In the genomic region with DNA sequence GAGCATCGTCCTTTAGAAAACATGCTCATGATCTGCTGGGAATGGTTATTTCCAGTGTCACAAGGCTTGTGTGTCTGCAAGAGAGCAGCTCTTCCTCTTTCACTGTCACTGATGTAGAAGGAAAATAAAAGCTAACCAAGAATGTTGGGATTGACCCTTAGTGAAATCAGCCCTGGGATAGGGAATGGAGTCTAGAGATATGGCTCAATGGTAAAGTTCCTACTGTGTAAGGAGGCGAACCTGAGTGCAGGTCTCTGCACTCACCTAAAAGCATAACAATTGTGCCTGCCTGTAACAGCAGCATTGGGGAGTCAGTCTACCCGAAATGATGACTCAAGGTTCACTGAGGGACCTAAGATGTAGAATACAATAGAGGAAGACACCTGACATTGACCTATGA, we compare ENCODE assay signal across 21 mouse cellular contexts.
DNase-seq lines count a peak whose midpoint lies in the region; ATAC-seq and TF ChIP-seq lines count a peak whose summit lies in the region.
"Had no signal": no experiment of that assay in that cellular context is flagged by ENCODE, and none has a peak within 500 bp of the region (broad histone marks: within the 10 kb centered on the region; RNA-seq: fewer than 3 reads in every experiment).

No protein-coding gene starts in this region.

- peak overlapping the region; percentile 1; the same call in 1 of the 2 replicates for H3K4me2 ChIP-seq in CH12.LX (ENCODE audit: insufficient read depth, low read depth, poor library complexity, severe bottlenecking)
- H3K4me2 ChIP-seq in hindbrain, postnatal 0 days (ENCODE audit: low read depth, low read length), result no peak overlapping the region
- H3K4me2 ChIP-seq: embryonic facial prominence, embryonic 12.5 days; forebrain, embryonic 13.5 days; forebrain, embryonic 15.5 days had no signal

- no peaks in the 10 kb centered on the region for H3K36me3 ChIP-seq in spleen, adult 2 months (ENCODE audit: control insufficient read depth, insufficient read depth, low read length)
- no peaks in the 10 kb centered on the region for H3K36me3 ChIP-seq in CH12.LX (replicated peaks in 1 of 2; ENCODE audit: control insufficient read depth in 1 of 2, insufficient read depth in 1 of 2, low read length in 1 of 2)
- no peaks in the 10 kb centered on the region for H3K36me3 ChIP-seq in hindbrain, postnatal 0 days (ENCODE audit: insufficient read depth, low read length)
- no peaks in the 10 kb centered on the region for H3K36me3 ChIP-seq in midbrain, embryonic 10.5 days
- H3K36me3 ChIP-seq: embryonic facial prominence, embryonic 10.5 days; embryonic facial prominence, embryonic 12.5 days; forebrain, embryonic 15.5 days had no signal

- in situ Hi-C loops in CH12.LX (cut with MboI; ENCODE audit: low pct_ligation_motif_present, low pct_unique_long_range_greater_than_20kb, low sequenced_read_pairs), result no loop called here

- no peaks in the 10 kb centered on the region for H3K27me3 ChIP-seq in spleen, adult 2 months (ENCODE audit: control insufficient read depth, insufficient read depth, low read length)
- peaks cover 21% of the 10 kb centered on the region for H3K27me3 ChIP-seq in CH12.LX (replicated peaks)
- no peaks in the 10 kb centered on the region for H3K27me3 ChIP-seq in hindbrain, postnatal 0 days (ENCODE audit: insufficient read depth, low read length)
- no peaks in the 10 kb centered on the region for H3K27me3 ChIP-seq in midbrain, embryonic 10.5 days (ENCODE audit: low read depth, poor library complexity, severe bottlenecking)
- H3K27me3 ChIP-seq: embryonic facial prominence, embryonic 12.5 days; forebrain, embryonic 13.5 days; forebrain, embryonic 15.5 days had no signal

- peak in 1 of 2 experiments; percentile 11 for DNase-seq in spleen, adult 2 months (ENCODE audit: low read depth in 1 of 2, low spot score in 2 of 2)
- DNase-seq in spleen, postnatal 10 days (ENCODE audit: low spot score in 2 of 2), result no peak
- DNase-seq in A20 (ENCODE audit: low read depth, low spot score), result peak; percentile 52
- DNase-seq in CH12.LX (ENCODE audit: extremely low read depth), result no peak
- DNase-seq in hindbrain, postnatal 0 days (ENCODE audit: low spot score), result no peak
- DNase-seq in midbrain, embryonic 10.5 days (ENCODE audit: low spot score), result no peak
- no peak for DNase-seq in left cerebral cortex, postnatal 14 days (ENCODE audit: low spot score in 2 of 2)
- DNase-seq: adrenal gland, adult 2 months; adrenal gland, postnatal 10 days; adrenal gland, postnatal 25 days; cerebellum, adult 11-12 months; cerebellum, adult 2 months; cerebellum, adult 9-10 months; cerebellum, postnatal 10 days; cerebellum, postnatal 25 days; forebrain, postnatal 0 days had no signal

- peak overlapping the region; percentile 91 for H3K27ac ChIP-seq in spleen, adult 2 months (ENCODE audit: insufficient read depth, low read length)
- H3K27ac ChIP-seq in CH12.LX (ENCODE audit: insufficient read depth, low read depth), result no peak overlapping the region
- H3K27ac ChIP-seq in hindbrain, postnatal 0 days, result no peak overlapping the region
- H3K27ac ChIP-seq in midbrain, embryonic 10.5 days (replicated peaks), result no peak overlapping the region
- H3K27ac ChIP-seq: embryonic facial prominence, embryonic 10.5 days; embryonic facial prominence, embryonic 12.5 days; forebrain, embryonic 13.5 days; forebrain, embryonic 15.5 days had no signal

- no peak for TF ChIP-seq CTCF in spleen, adult 2 months (IDR thresholded peaks at IDR 0.05; ENCODE audit: extremely low read depth, insufficient read depth, insufficient read length, insufficient replicate concordance)
- no peak for TF ChIP-seq CTCF in CH12.LX (conservative IDR thresholded peaks at IDR 0.05 in 1 of 2, IDR thresholded peaks at IDR 0.05 in 1 of 2; ENCODE audit: low read depth in 2 of 2, low read length in 2 of 2)
- TF ChIP-seq CTCF in hindbrain, postnatal 0 days (IDR thresholded peaks at IDR 0.05; ENCODE audit: low read depth), result no peak

- no peak for TF ChIP-seq POLR2A in spleen, adult 2 months (IDR thresholded peaks at IDR 0.05; ENCODE audit: low read depth, low read length)
- TF ChIP-seq POLR2A in CH12.LX (IDR thresholded peaks at IDR 0.05; ENCODE audit: low read depth, low read length), result no peak

- peaks cover 9% of the 10 kb centered on the region for H3K9me3 ChIP-seq in CH12.LX (replicated peaks; ENCODE audit: low read length)
- no peaks in the 10 kb centered on the region for H3K9me3 ChIP-seq in hindbrain, postnatal 0 days (ENCODE audit: low read length)
- no peaks in the 10 kb centered on the region for H3K9me3 ChIP-seq in midbrain, embryonic 10.5 days (replicated peaks)
- H3K9me3 ChIP-seq: embryonic facial prominence, embryonic 10.5 days; embryonic facial prominence, embryonic 12.5 days; forebrain, embryonic 13.5 days; forebrain, embryonic 15.5 days had no signal

- no peaks in the 10 kb centered on the region for H3K79me2 ChIP-seq in CH12.LX (replicated peaks; ENCODE audit: control insufficient read depth, extremely low read depth, insufficient read depth, poor library complexity, severe bottlenecking)

- TF ChIP-seq EP300 in CH12.LX (IDR thresholded peaks at IDR 0.05; ENCODE audit: low read length), result no peak

- ATAC-seq in neutrophil, adult 5-6 weeks (ENCODE audit: extremely low read depth, insufficient number of reproducible peaks, low FRiP score, poor library complexity, severe bottlenecking), result peak; percentile 21; the same call in 1 of the 2 replicates
- ATAC-seq in hindbrain, postnatal 0 days, result no peak
- ATAC-seq: forebrain, embryonic 13.5 days; forebrain, embryonic 15.5 days; forebrain, postnatal 0 days had no signal

- intact Hi-C loops in left cerebral cortex, postnatal 14 days (cut with DNase I), result no loop called here

- H3K4me1 ChIP-seq in spleen, adult 2 months (ENCODE audit: control insufficient read depth, insufficient read depth, insufficient read length), result peaks cover 27% of the 10 kb centered on the region
- H3K4me1 ChIP-seq in CH12.LX (ENCODE audit: control insufficient read depth in 1 of 2, insufficient read depth in 2 of 2), result peaks cover 8 to 19% of the 10 kb centered on the region in 2 experiments; a peak in 3 of 4 replicates
- H3K4me1 ChIP-seq in hindbrain, postnatal 0 days (ENCODE audit: insufficient read depth, low read length), result no peaks in the 10 kb centered on the region
- peaks cover 6% of the 10 kb centered on the region for H3K4me1 ChIP-seq in midbrain, embryonic 10.5 days
- H3K4me1 ChIP-seq: embryonic facial prominence, embryonic 10.5 days; embryonic facial prominence, embryonic 12.5 days; forebrain, embryonic 13.5 days; forebrain, embryonic 15.5 days had no signal

- WGBS in spleen, adult 2 months, result 52% methylated on average over 3 of the region's 3 CpGs
- 73% methylated on average over 3 of the region's 3 CpGs for whole genome bisulfite sequencing in hindbrain, postnatal 0 days
- 83% methylated on average over 3 of the region's 3 CpGs for WGBS in midbrain, embryonic 10.5 days

- no peak overlapping the region for H3K9ac ChIP-seq in CH12.LX (ENCODE audit: insufficient read depth, low read depth)
- no peak overlapping the region for H3K9ac ChIP-seq in hindbrain, postnatal 0 days (replicated peaks; ENCODE audit: low read length)
- H3K9ac ChIP-seq: embryonic facial prominence, embryonic 12.5 days; forebrain, embryonic 13.5 days; forebrain, embryonic 15.5 days; forebrain, postnatal 0 days had no signal

- H3K4me3 ChIP-seq in spleen, adult 2 months (ENCODE audit: extremely low read depth, insufficient read depth, insufficient read length), result no peak overlapping the region
- no peak overlapping the region for H3K4me3 ChIP-seq in CH12.LX (replicated peaks in 1 of 3; ENCODE audit: low read depth in 2 of 3, low read length in 2 of 3, poor library complexity in 1 of 3)
- H3K4me3 ChIP-seq in hindbrain, postnatal 0 days (ENCODE audit: low read length), result no peak overlapping the region
- no peak overlapping the region for H3K4me3 ChIP-seq in midbrain, embryonic 10.5 days
- H3K4me3 ChIP-seq: embryonic facial prominence, embryonic 10.5 days; embryonic facial prominence, embryonic 12.5 days; forebrain, embryonic 13.5 days; forebrain, embryonic 15.5 days had no signal

- dilution Hi-C loops in CH12.LX (cut with MboI; ENCODE audit: extremely low pct_ligation_motif_present, extremely low pct_unique_long_range_greater_than_20kb, low sequenced_read_pairs), result no loop called here

- TF ChIP-seq RAD21 in CH12.LX (IDR thresholded peaks at IDR 0.05; ENCODE audit: low read depth, low read length), result no peak

TF ChIP-seq in CH12.LX, 34 proteins besides CTCF, POLR2A, EP300 and RAD21:
- TF ChIP-seq UBTF (IDR thresholded peaks at IDR 0.05; ENCODE audit: low read depth, low read length) (no peak), ZMIZ1 (IDR thresholded peaks at IDR 0.05; ENCODE audit: low read depth, low read length) (no peak), RCOR1 (conservative IDR thresholded peaks at IDR 0.05; ENCODE audit: low read depth, low read length) (no peak), MXI1 (IDR thresholded peaks at IDR 0.05; ENCODE audit: low read depth, low read length) (no peak)
